Mouse (Mus musculus) olfactory bulb, adult 2 months (tissue): ENCODE results near the gene Slco4a1.

Experiments
- CTCF ChIP-seq: fragments of 200-500 bp; IDR thresholded peaks from 2 replicates; pipeline ENCODE4 v1.5.1; 2012; ENCODE audit warnings: low read depth, mild to moderate bottlenecking, low read length, moderate library complexity; ENCODE audit not compliant: insufficient read depth
- POLR2A ChIP-seq: fragments of 200-500 bp; IDR thresholded peaks from 2 replicates; pipeline ENCODE4 v1.6.1; 2012; ENCODE audit warnings: mild to moderate bottlenecking, low read depth, low read length, moderate library complexity; ENCODE audit not compliant: insufficient read depth

- no peak for TF ChIP-seq CTCF
- TF ChIP-seq POLR2A: no peak
These were observed 7.0 kb upstream of the Slco4a1 start for GRCm38 (mm10) chr2:180449007-180449406.
